Mouse (Mus musculus) cerebellum, adult 11-12 months (tissue): ENCODE measurements around the gene Snx27.

Experiments used
- DNase-seq: peaks from one replicate; pipeline ENCODE4 v3.0.0; 2022

Gene Snx27

GRCm38 (mm10) chr3:94473567-94474232 lies 108.8 kb downstream of the Snx27 start:
- no peak for DNase-seq

DNA sequence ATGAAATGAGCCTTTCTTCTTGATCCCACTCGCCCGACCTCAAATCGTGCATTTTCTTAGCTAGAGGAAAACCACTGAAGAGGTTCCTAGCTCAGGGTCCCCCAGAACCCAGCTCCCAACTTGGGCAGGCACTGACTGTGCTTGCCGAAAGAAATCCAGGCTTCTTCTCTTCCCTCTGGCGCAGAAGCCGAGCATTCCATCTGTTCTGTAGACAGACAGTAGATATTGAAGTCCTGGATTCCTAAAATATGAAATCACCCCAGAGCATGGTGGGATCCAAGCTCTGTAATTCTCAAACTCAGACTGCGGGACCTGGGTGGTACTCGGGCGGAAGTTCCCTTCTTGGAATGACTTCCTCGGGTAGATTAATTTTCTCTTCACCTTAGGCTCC lies 109.4 kb downstream of the Snx27 start:
- DNase-seq: no peak

DNA sequence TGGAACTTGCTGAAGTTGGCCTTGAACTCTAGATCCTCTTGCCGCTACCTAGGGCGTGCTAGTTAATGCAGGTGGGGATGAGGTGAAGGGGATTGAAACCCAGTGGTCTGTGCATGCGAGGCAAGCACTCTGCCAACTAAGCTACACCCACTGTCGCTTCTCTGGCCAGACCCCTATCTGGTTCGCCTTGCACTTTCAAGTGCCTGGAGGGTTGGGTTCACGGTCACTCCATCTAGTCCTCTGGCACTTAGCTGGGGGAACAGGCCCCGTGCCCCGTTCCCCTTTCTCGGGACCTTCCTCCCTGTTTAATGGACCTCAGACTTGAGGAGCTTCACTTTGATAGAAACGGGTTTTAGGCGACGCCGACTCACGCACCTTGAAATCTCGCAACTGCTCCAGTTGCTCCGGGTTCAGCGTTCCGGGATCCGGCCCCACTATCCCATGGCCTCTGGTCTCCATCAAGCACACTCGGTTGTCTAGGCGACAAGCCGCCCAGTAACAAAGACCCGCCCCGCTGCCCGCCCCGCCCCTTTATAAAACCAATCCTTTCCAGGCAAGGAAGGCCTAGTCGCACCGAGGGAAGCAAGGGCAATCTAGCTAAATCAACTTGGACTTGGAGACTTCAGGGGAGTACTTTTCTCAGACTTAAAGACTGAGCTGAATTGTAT lies 109.9 kb downstream of the Snx27 start:
- DNase-seq: no peak

DNA sequence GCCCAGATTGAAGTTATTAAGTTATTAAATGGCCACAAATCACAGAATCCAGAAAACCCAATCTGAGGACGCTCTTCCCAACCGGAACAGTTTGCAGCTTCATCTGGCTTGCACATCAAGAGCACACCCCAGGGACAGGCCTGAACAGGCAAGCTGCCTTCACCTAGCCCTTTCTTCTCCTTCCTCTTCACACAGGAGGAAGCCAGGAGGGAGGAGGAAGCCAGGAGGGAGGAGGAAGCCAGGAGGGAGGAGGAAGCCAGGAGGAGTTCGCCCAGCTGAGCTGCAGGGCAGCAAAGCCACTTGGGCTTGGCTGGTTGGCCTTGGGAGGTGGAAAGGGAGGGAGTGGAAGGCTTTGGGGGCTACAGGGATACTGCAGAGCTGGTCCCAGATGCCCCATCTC lies 113.6 kb downstream of the Snx27 start:
- no peak for DNase-seq

GRCm38 (mm10) chr3:94465632-94466430 lies 116.7 kb downstream of the Snx27 start:
- no peak for DNase-seq

- DNase-seq: no peak
These were observed 118.5 kb downstream of the Snx27 start for GRCm38 (mm10) chr3:94463926-94464578.

DNA sequence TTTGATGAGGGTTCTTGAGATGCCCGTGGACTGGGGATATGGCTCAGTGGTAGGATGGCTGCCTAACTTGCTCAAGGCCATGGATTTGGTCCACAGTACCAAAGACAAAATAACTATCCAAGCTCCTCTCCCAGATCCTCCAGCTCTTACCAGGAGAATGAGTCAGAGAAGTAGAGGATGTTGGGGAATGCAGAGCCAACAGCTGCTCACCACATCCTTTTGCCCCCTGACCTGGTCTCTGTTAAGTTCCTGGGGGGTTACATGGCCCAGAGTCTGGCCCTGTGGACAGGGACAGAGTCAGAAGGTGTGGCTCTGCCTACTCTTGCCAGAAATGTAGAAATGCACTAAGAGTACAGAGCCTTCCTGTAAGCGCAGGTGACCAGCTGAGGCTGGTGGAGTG lies 122.7 kb downstream of the Snx27 start:
- DNase-seq: no peak

GRCm38 (mm10) chr3:94457055-94457454 lies 125.5 kb downstream of the Snx27 start:
- DNase-seq: no peak

DNA sequence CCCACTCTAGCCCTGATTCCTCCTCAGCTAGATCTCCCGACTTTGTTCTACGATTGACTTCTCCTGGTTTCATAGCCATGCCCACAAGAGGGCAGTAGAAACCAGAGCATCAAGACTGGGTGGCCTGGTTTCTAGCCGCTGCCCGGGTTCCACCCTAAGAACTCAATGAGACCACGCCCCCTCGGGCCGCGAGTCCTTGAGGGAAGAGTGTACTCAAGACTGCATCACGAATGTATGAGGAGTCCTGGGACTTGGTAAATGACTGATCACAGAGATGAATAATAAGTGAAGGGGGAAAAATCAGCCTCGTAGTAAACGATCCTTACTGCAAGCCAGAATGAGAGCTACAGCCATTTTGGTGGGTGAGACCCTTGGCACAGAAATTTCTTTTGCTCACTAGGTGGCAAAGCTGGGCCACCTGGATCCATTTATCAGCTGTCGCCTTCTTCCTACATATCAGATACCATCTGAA lies 126.0 kb downstream of the Snx27 start:
- DNase-seq: peak; percentile 73

DNA sequence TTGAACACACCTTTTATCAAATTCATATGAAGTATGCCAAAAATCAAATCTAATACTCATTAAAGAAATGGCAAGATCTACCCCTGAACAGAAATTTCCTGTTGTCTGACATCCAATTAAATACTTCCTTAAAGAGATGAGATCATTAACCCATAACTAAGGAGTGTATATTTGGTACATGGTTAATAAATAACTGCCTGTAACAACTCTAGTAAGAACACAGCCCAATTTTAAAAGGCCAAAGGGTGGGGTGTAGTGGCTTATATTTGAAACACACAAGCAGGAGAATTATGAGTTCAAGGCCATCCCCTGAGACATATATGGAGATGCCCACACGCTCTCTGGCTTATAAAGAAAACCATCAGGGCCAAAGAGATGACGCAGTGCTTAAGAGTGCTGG lies 133.1 kb downstream of the Snx27 start:
- no peak for DNase-seq
